Mouse (Mus musculus): Measurements from ENCODE around the gene Mob3b.

Mob3b gene

GRCm38 (mm10) chr4:35118851-35119250 lies 38.4 kb downstream of the Mob3b start:
- in situ Hi-C loops (cut with MboI; ENCODE audit: low sequenced_read_pairs), result no loop called here

- in situ Hi-C loops (cut with MboI; ENCODE audit: low sequenced_read_pairs), result no loop called here
Observed at GRCm38 (mm10) chr4:35117144-35117543, 40.1 kb downstream of the Mob3b start.

GRCm38 (mm10) chr4:35115933-35116332 lies 41.4 kb downstream of the Mob3b start:
- in situ Hi-C loops (cut with MboI; ENCODE audit: low sequenced_read_pairs), result no loop called here

- in situ Hi-C loops (cut with MboI; ENCODE audit: low sequenced_read_pairs), result no loop called here
Observed at GRCm38 (mm10) chr4:35114950-35115349, 42.3 kb downstream of the Mob3b start.

DNA sequence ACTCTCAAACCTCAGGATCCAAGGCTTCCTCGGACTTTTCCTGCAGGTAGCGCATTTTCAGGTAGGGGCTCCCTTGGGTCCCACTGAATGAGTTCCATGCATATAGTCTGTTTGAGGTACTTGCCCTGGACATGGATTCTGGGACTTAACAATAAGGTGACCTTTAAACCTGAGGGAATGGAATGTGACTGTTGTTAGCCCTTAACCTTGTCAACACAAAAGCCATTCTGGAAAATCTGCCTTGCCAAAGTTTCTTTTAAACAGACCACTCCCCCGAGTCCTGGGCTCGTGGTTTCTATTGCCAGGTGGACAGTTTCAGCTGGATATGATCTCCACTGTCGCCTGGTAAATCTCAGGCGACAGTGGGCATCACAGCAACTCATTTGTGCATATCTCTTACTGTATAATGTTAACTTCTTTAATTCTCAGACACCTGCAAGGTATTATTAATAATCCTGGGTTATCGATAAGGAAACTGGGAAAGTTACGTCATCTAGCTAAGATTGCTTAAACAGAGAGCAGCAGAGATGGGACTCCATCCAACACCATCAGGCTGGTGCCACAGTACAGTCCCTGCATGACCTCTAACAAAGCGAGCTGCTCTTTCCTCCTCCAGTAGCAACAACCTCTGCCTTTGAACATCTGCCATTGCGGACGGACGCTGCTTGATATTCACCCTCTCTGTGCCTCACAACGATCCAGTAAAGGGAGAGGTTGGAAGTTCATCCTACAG lies 43.6 kb downstream of the Mob3b start:
- in situ Hi-C loops (cut with MboI; ENCODE audit: low sequenced_read_pairs), result no loop called here

DNA sequence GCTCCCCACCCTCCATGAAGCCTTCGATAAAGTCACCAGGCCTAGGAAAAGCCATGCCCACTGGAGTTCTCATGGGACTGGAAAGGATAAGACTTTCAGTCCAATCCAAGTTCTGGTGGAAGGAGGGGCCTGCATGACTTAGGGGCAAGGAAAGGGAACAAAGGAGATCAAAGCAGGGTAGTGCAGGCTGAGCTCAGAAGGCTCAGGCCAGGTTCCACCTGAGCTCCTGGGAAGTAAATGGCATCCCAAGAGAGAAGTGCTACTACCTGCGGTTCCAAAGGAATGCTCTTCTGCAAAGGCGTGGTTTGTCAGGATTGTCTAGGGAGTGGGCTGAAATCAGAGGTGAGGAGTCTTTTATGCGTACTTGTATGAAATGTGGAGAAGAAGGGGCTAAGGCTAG lies 44.8 kb downstream of the Mob3b start:
- in situ Hi-C loops (cut with MboI; ENCODE audit: low sequenced_read_pairs), result no loop called here

- in situ Hi-C loops (cut with MboI; ENCODE audit: low sequenced_read_pairs), result no loop called here
Observed at GRCm38 (mm10) chr4:35105115-35105773, 52.0 kb downstream of the Mob3b start.

DNA sequence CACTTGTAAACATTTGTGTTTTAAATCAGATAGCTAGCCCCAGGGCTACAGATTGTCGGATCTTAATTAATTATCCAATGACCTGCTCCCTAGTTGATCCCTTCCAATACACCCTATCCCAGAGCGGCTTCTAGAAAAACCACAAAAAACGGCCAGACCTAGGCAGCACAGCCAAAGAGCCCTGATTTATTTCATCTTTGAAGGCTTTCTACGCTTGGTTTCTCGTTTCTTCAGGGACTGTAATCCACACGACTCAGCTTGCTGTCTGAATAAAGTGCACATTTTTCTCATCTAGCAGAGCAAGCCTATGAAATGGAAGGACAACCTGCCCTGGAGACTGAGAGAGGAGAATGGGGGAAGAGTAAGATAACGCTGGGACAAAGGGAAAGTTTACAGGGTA lies 56.1 kb downstream of the Mob3b start:
- in situ Hi-C loops (cut with MboI; ENCODE audit: low sequenced_read_pairs), result no loop called here

DNA sequence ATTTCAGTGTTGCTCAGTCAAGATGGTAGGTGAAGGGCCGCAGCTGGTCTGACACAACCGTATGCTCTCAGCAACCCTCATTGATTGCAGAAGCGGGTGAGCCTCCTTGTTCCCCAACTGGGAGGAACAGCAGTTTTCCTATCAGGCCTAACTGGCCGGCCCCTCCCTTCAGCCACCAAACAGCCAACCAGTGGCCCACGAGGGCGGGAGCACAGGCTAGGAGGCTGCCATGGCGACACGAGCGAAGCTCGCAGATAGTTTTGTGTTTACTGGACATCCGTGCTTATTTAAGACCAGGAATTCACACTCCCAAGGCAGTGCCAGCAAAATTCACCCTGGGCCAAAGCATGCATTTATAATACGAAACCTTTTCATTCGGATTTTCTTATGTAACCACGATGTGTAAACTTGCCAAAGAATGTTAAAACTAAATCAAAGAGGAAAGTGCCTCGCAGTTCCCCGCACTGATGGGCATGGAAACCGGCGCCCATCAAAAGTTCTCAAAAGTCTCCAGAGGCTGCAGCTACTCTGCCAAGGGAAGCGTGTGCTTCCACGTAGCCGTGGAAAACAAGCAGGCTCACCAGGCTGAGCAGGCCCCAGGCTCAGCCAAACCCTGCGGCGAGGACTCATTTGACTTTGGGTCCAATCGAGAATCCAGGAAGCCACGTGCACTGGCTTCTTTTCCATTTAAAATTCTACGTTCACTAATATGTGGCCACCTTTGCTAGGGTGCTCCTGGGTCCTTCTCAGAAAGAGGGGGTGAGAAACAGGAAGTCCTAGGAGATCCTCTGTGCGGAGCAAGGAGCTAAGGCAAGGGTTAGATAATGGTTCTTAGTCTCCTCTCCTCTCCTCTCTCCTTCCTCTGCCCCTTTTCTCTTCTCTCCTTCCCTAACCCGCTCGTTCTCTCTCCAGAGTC lies 57.2 kb downstream of the Mob3b start:
- in situ Hi-C loops (cut with MboI; ENCODE audit: low sequenced_read_pairs), result no loop called here

DNA sequence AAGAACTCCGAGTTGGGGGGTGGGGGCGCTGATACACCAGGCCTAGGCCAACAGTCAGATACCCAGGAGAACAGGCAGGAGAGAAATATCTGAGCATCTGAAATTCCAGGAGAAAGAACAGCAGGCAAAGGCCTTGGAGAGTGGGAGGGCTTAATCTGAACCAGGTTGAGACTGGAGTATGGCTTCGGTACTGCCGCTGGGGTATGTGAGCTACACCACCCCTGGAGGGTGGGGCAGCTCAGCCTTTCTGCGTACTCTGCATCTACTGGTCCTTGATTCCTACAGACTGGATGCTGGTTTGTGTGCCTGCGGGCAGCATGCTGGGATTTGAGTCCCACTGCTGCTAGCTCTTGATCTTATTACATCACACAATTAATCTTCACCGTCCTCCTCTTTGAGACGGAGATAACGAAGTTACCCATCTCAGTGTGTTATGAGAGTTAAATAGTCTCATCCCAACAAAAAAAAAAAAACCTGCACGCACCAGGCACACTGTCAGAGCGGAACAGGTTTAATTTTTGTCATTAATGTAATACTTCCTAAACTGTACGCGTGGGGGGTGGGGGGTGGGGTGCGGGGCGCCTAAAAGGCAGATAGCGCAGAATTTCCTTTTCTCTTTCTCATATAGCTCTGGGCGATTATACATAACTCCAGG lies 57.9 kb downstream of the Mob3b start:
- in situ Hi-C loops (cut with MboI; ENCODE audit: low sequenced_read_pairs), result no loop called here

DNA sequence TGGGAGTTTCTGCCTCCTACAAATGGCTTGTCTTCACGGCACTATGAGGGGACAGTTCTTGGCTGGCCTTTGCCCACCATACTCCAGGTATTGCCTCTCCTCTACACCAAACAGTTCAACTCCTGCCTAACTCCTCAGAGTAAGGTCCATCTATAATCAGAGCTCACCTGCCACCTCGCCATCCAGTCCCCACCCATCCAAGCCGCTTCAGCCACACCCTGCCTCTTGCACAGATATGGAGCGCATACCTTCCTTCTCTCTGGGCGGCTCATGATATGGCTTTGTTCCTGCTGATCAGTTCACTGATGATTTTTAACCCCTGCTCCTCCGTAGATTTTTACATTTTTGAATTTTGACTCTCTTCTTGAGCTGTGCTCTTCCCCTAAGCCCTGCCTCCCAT lies 58.7 kb downstream of the Mob3b start:
- in situ Hi-C loops (cut with MboI; ENCODE audit: low sequenced_read_pairs), result no loop called here

DNA sequence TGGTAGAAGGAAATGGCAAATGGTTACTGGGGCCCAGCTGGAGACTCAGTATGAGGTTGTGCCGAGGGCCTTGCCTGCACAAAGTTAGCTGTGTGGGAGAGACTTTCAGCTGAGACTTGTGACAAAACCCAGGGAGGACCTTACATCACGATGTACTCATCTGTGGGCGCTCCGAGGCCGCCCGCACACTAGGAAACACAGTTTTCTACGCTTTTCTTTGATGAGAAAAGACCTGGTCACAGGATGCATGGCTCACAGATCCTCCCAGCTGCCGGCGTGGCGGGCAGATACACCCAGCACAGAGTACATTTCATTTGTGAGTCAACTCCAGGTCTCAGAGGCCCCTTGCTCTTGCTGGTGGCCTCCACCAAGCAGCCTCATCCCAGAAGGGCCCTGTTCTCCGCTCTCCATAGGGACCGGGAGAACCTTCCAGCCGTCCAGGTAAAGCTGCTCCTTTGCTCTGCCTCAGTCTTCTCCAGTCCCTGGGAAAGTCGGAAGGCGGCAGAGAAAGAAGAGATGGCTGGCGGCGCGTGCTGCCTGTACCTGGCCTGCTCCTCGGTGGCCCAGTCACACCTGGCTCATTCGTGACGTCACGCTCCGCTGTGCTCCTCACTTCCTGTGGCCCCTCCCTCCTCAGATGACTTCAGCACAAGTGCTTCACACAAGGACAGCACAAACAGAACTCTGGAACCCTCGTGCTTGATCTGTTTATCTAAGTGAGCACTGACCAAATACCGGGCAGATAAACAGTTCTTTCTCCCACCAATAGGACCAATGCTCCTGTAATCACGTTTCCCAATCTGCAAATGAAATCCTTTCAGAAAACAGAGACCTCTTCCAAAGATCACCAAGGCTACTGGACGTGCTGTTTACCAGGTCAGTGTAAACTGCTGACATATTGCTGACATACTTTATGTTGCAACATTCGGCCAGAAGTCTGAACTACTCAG lies 60.8 kb downstream of the Mob3b start:
- in situ Hi-C loops (cut with MboI; ENCODE audit: low sequenced_read_pairs), result no loop called here

DNA sequence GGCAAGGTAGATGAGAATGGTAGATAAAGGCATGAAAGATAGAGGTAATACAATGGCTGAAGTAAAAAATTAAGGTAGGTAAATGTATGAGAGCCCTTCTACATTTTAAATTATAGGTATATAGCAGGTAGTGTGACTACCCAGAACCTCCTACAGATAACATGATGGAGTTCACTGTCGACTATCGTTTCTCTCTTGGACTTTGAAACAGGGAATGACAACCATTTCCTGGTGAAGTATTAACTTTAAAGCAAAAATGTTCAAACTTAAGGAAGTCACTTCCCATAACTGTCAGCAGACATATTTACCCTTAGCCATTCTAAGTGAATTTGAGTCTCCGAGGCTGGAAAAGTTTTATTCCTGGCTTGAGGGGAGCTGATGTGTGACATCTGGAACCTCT lies 64.8 kb downstream of the Mob3b start:
- in situ Hi-C loops (cut with MboI; ENCODE audit: low sequenced_read_pairs), result no loop called here

- in situ Hi-C loops (cut with MboI; ENCODE audit: low sequenced_read_pairs), result no loop called here
Observed at GRCm38 (mm10) chr4:35091157-35091784, 66.0 kb downstream of the Mob3b start.

- in situ Hi-C loops (cut with MboI; ENCODE audit: low sequenced_read_pairs), result no loop called here
Observed at GRCm38 (mm10) chr4:35089321-35090316, 67.7 kb downstream of the Mob3b start.

- in situ Hi-C loops (cut with MboI; ENCODE audit: low sequenced_read_pairs), result no loop called here
Observed at GRCm38 (mm10) chr4:35086067-35086700, 71.1 kb downstream of the Mob3b start.

DNA sequence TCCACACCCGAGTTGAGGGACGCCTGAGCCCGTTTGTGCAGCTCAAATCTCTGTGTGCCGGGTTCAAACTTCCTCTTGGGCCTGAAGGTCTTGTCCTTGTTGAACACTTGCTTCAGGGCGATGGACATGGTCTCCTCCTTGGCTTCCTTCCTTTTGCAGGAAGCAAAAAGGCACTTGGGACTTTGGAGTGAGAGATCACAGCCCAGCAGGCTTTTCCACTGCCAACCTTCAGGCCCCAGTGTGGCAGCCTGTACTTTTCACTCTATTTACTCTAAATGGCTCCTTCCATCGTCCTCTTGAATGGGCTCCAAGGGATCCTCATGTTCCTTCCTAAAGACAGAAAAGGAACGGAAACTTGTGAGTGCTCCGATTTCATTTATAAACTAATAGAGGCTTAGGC lies 73.2 kb downstream of the Mob3b start:
- in situ Hi-C loops (cut with MboI; ENCODE audit: low sequenced_read_pairs), result no loop called here

Data from CH12F3 (cell line).